Mouse (Mus musculus) right cerebral cortex, postnatal 4 days (tissue): Measurements from ENCODE around the gene Gm5089.
"Not testable (repeated sequence)": the region's sequence is repeated elsewhere in the genome, so short reads cannot be mapped to it uniquely, and the experiment has no call there.

Experiments used
- DNase-seq: peaks from one replicate; pipeline ENCODE4 v3.0.0-alpha.2; 2022

Gene Gm5089

GRCm38 (mm10) chr14:122462689-122463079 is 11.8 kb upstream of the Gm5089 start:
- no peak for DNase-seq

GRCm38 (mm10) chr14:122461966-122462365 is 11.1 kb upstream of the Gm5089 start:
- no peak for DNase-seq

GRCm38 (mm10) chr14:122461500-122461899 is 10.6 kb upstream of the Gm5089 start:
- DNase-seq = no peak

GRCm38 (mm10) chr14:122460226-122460625 is 9.3 kb upstream of the Gm5089 start:
- DNase-seq = no peak

- DNase-seq = no peak
Measured at GRCm38 (mm10) chr14:122459776-122460175, 8.9 kb upstream of the Gm5089 start.

- not testable (repeated sequence) for DNase-seq
Measured at GRCm38 (mm10) chr14:122459332-122459731, 8.4 kb upstream of the Gm5089 start.

GRCm38 (mm10) chr14:122455562-122455958 is 4.6 kb upstream of the Gm5089 start:
- DNase-seq = no peak

GRCm38 (mm10) chr14:122454901-122455561 is 4.1 kb upstream of the Gm5089 start:
- DNase-seq = no peak

GRCm38 (mm10) chr14:122453996-122454738 is 3.3 kb upstream of the Gm5089 start:
- no peak for DNase-seq

GRCm38 (mm10) chr14:122453388-122453995 is 2.6 kb upstream of the Gm5089 start:
- peak; percentile 43 for DNase-seq

GRCm38 (mm10) chr14:122452701-122453387 is 1.9 kb upstream of the Gm5089 start:
- DNase-seq = no peak

GRCm38 (mm10) chr14:122451551-122452145 is 733 bp upstream of the Gm5089 start:
- DNase-seq = no peak

- DNase-seq = no peak
Measured at GRCm38 (mm10) chr14:122449601-122450495, 1.1 kb downstream of the Gm5089 start.

- no peak for DNase-seq
Measured at GRCm38 (mm10) chr14:122436850-122437249, 14.1 kb downstream of the Gm5089 start.

GRCm38 (mm10) chr14:122434039-122434438 is 16.9 kb downstream of the Gm5089 start:
- no peak for DNase-seq

GRCm38 (mm10) chr14:122432558-122432957 is 18.4 kb downstream of the Gm5089 start:
- no peak for DNase-seq

GRCm38 (mm10) chr14:122427654-122428053 is 23.3 kb downstream of the Gm5089 start:
- DNase-seq = no peak

GRCm38 (mm10) chr14:122427204-122427560 is 23.7 kb downstream of the Gm5089 start:
- no peak for DNase-seq

- no peak for DNase-seq
Measured at GRCm38 (mm10) chr14:122426529-122427203, 24.2 kb downstream of the Gm5089 start.

- no peak for DNase-seq
Measured at GRCm38 (mm10) chr14:122424441-122424840, 26.5 kb downstream of the Gm5089 start.

GRCm38 (mm10) chr14:122416166-122416771 is 34.6 kb downstream of the Gm5089 start:
- no peak for DNase-seq
